Mouse (Mus musculus) embryonic facial prominence, embryonic 11.5 days (tissue): ENCODE data around the gene Kcnc1. TPM values are rescaled to one million over a fixed set of nuclear protein-coding genes. Genes with fewer than 3 reads are reported as not detected.
A peak's percentile ranks its signal among the peaks of the same experiment; 100 is the strongest.

Source experiments
- ATAC-seq: fragments of 200-750 bp; cut with Nextera tagmentation; replicated peaks from 2 replicates; pipeline ENCODE4 v1.8.0; 2017; ENCODE audit warnings: low read depth; ENCODE audit not compliant: insufficient number of reproducible peaks, low FRiP score, low TSS enrichment
- DNase-seq: peaks from one replicate; pipeline ENCODE4 v3.0.0-alpha.2; 2015; ENCODE audit warnings: low spot score
- H3K27ac ChIP-seq: fragments of 300-500 bp; sonication (generic); replicated peaks from 2 replicates; pipeline ENCODE4 v1.5.1; 2014; ENCODE audit warnings: mild to moderate bottlenecking, low read depth, low read length, control low read depth
- H3K27me3 ChIP-seq: fragments of 300-500 bp; sonication (generic); 2 replicates; pipeline ENCODE4 v1.6.1; 2014; ENCODE audit warnings: mild to moderate bottlenecking, low read length, moderate library complexity, mixed read lengths; ENCODE audit not compliant: control insufficient read depth, insufficient read depth
- H3K36me3 ChIP-seq: fragments of 300-500 bp; sonication (generic); replicated peaks from 2 replicates; pipeline ENCODE4 v1.6.1; 2014; ENCODE audit warnings: low read depth, mild to moderate bottlenecking, low read length, moderate library complexity, mixed read lengths; ENCODE audit not compliant: control insufficient read depth, insufficient read depth
- H3K4me1 ChIP-seq: fragments of 300-500 bp; sonication (generic); 2 replicates; pipeline ENCODE4 v1.6.1; 2014; ENCODE audit warnings: low read length, mixed read lengths; ENCODE audit not compliant: control insufficient read depth, insufficient read depth
- H3K4me2 ChIP-seq: fragments of 300-500 bp; sonication (generic); 2 replicates; pipeline ENCODE4 v1.6.1; 2014; ENCODE audit warnings: low read depth, mild to moderate bottlenecking, control low read depth, low read length, moderate library complexity
- H3K4me3 ChIP-seq: fragments of 300-500 bp; sonication (generic); 2 replicates; pipeline ENCODE4 v1.5.1; 2014; ENCODE audit warnings: low read depth, low read length, control low read depth
- H3K9ac ChIP-seq: fragments of 300-500 bp; sonication (generic); replicated peaks from 2 replicates; pipeline ENCODE4 v1.6.1; 2014; ENCODE audit warnings: mild to moderate bottlenecking, control low read depth, low read length
- H3K9me3 ChIP-seq: fragments of 300-500 bp; sonication (generic); replicated peaks from 2 replicates; pipeline ENCODE4 v1.6.1; 2016; ENCODE audit warnings: mild to moderate bottlenecking, low read length, inconsistent platforms, mixed read lengths; ENCODE audit not compliant: control insufficient read depth
- WGBS: fragments of 180-500 bp; shearing (Covaris S2); extraction: QIAGEN DNeasy Blood & Tissue Kit; methylation state at CpG from one replicate; pipeline ENCODE4 v1.1.7; 2014; 5-methylcytosine and 5-hydroxymethylcytosine counted together
- polyA plus RNA-seq: library from polyadenylated mRNA; unstranded; fragments of >200 nt; fragmentation: Nextera tagmentation; extraction: Ambion mirVana; gene quantifications from 2 replicates; pipeline ENCODE4 v1.2.1, GENCODE M21; 2014

Gene Kcnc1
- 0.55 and 1.3 TPM in 2 replicates for polyA plus RNA-seq

DNA sequence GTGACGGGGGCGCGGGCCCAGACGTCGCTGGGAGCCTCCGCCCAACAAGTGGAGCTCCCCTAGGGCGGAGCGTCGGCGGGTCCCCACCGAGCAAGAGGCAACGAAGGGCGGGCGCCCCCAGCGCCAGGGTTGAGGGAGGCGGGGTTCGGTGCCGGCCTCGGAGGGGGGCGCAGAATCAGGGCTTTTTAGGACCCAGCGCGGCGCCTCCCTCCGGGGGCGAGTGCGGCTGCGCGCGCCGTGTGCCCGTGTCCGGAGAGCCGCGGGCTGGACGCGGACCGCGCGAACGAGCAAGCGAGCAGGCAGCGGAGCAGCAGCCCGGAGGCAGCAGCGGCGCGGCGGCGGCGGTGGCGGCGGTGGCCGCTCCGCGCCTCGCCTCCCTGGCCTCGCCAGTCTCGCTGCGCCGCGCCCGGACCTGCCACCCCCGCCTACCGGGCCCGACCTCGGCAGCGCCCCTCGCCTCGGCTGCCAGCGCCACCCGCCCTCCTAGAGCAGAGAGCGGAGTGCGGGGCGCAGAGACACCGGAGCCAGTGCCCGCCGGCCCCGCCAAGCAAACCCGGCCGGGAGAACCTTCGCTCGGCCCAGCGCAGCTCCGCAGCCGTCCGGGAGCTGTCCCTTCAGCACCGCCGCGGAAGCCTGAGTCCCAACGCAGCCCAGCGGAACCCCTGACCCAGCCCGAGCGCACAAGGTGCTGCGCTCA lies at the start of gene Kcnc1:
Kcnc1 (plus strand) TSS at position 267 of the 697 bp plus-strand sequence.
- Histone ChIP-seq H3K4me3 (peak within 1 kb of the TSS; percentile 45), H3K9me3 (no peaks in the 10 kb centered on the region), H3K4me2 (peak within 1 kb of the TSS; percentile 94), H3K27me3 (peaks cover 50% of the 10 kb centered on the region), H3K9ac (peak within 1 kb of the TSS; percentile 32; the same call in 1 of the 2 replicates), H3K4me1 (peaks cover 3% of the 10 kb centered on the region; the same call in 1 of the 2 replicates), H3K27ac (no peak within 1 kb of the TSS), H3K36me3 (no peaks in the 10 kb centered on the region)
- peak; percentile 68 for ATAC-seq
- under 1% methylated on average over 44 of the region's 93 CpGs for WGBS
- peak; percentile 90 for DNase-seq

DNA sequence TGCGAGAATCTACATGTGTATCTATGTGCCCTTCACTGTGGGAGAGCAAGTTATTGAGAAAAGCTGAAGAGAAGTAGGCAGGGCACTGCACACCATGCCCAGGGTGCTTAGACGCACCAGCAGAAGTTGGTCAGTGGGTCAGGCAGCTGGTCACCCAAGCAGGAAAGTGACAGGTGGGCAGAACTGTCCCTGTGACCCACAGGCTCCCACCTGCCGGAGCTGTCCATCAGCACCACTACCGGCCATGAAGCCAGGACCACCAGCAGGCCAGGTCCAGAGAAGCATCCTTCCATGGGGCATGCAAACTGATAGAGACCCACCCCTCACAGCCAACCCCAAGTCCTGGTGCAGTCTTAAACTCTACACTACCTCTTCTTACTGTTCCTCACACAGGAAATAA lies 48.6 kb upstream of the Kcnc1 start:
- H3K4me3 ChIP-seq: no peak overlapping the region
- no peak overlapping the region for H3K27ac ChIP-seq
- ATAC-seq: no peak

DNA sequence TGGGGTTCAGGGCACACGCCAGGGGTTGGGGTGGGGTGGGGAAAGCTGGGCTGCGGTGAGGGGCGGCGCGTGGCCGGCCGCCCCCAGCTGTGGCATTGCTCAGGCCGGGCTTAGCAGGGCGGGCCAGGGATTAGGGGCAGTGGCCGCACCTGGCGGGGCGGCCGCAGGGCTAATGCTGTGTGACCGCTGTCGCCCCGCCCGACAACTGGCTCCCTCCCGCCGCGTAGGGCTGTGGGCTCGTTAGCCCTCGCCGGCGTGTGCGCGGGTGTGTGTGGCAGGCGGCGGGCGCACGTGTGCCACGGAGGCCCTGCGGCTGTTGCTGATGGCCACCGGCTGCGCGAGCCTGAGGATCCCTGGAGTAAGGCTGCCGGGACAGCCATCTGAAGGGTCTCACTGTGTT lies 47.5 kb upstream of the Kcnc1 start:
- no peak overlapping the region for H3K4me3 ChIP-seq
- peak overlapping the region; percentile 17; the same call in 1 of the 2 replicates for H3K4me2 ChIP-seq
- ATAC-seq (no peak; the same call in 1 of the 2 replicates), DNase-seq (no peak)
- H3K9me3 ChIP-seq: no peaks in the 10 kb centered on the region
- H3K27ac ChIP-seq: no peak overlapping the region
- no peaks in the 10 kb centered on the region for H3K4me1 ChIP-seq
- peaks cover 27% of the 10 kb centered on the region for H3K27me3 ChIP-seq
- under 1% methylated on average over 36 of the region's 36 CpGs for WGBS
- H3K9ac ChIP-seq: no peak overlapping the region
- no peaks in the 10 kb centered on the region for H3K36me3 ChIP-seq

More for the DNA sequence above, 48.6 kb upstream of the Kcnc1 start:
- no peaks in the 10 kb centered on the region for H3K9me3 ChIP-seq
- no peaks in the 10 kb centered on the region for H3K36me3 ChIP-seq
- H3K4me1 ChIP-seq: no peaks in the 10 kb centered on the region
- no peak overlapping the region for H3K9ac ChIP-seq
- H3K27me3 ChIP-seq: peaks cover 27% of the 10 kb centered on the region
- H3K4me2 ChIP-seq: no peak overlapping the region
- WGBS: 65% methylated on average over 4 of the region's 4 CpGs
- DNase-seq: peak; percentile 23

DNA sequence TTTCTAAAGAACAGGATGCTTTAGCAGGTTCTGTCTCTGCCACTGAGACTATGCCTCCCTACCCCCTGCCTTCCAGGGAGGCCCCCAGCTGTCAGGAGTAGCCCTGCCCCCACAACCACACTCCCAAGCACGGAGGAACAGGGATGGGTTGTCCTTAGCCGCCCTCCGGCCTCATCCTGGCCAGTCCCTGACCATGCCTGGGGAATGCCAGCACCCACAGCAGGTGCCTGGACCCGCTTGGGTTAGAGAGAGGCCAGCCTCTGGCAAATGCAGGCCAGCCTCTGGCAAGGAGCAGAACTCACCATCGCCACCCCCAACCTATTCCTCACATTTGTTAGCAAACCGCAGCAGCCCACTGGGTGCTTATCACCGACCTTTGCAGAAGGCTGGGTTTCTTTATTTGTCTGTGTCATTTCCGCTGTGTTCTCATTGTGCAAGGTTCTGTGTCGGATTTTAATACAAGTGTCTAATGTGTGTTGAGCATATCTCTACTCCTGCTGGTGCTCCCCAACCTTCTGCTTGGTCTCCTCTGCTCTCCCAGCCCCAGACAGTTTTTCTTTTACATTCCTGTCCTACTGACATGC lies 46.1 kb upstream of the Kcnc1 start:
- Histone ChIP-seq H3K27me3 (peaks cover 27% of the 10 kb centered on the region), H3K9me3 (no peaks in the 10 kb centered on the region), H3K4me1 (no peaks in the 10 kb centered on the region), H3K36me3 (no peaks in the 10 kb centered on the region), H3K27ac (no peak overlapping the region), H3K4me3 (no peak overlapping the region), H3K4me2 (no peak overlapping the region), H3K9ac (no peak overlapping the region)
- DNase-seq (no peak), ATAC-seq (no peak)
- WGBS: 48% methylated on average over 9 of the region's 9 CpGs

DNA sequence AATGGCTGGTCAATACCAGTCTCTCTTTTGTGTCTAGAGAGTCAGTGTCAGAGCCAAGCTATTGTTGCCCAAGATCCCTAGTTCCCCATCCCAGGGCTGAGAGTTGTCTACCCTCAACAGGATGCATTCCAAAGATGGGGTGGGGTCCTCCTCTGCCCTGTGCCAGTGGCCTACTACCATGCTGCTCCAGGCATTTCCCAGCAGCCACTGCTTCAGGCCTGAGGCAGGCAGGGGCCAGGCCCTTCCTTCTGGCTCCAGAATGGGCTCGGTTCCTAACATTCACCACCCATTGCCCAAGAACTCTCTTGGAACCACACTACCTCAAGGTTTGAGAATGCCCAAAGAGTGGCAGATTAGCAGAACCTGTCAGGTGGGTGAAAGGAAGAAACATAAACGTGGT lies 43.5 kb upstream of the Kcnc1 start:
- Histone ChIP-seq H3K4me2 (no peak overlapping the region), H3K27me3 (peaks cover 25% of the 10 kb centered on the region), H3K4me1 (no peaks in the 10 kb centered on the region), H3K9ac (no peak overlapping the region), H3K36me3 (no peaks in the 10 kb centered on the region), H3K27ac (no peak overlapping the region), H3K9me3 (no peaks in the 10 kb centered on the region), H3K4me3 (no peak overlapping the region)
- ATAC-seq (no peak), DNase-seq (no peak)
- 69% methylated on average over 2 of the region's 2 CpGs for WGBS

DNA sequence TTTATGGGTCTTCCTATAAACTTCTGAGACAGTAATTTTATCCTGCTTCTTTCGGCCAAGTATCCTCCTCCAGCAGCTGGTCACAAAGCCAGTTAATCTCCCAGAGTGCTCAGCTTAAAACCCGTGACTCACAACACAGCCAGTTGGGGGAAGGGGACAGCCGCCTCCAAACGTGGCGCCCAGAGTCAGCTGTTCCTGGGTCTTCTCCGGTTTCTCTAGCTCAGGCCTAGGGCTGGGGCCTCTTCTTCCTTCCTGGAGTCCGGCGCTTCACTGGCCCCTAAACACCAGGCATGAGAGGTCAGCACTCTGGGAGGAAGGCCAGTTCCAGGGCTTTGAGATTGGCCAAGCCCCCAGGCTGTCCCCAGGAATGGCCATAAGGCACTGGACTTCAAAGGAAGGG lies 43.1 kb upstream of the Kcnc1 start:
- Histone ChIP-seq H3K36me3 (no peaks in the 10 kb centered on the region), H3K4me2 (no peak overlapping the region), H3K4me1 (no peaks in the 10 kb centered on the region), H3K4me3 (no peak overlapping the region), H3K27ac (no peak overlapping the region), H3K27me3 (peaks cover 20% of the 10 kb centered on the region), H3K9me3 (no peaks in the 10 kb centered on the region), H3K9ac (no peak overlapping the region)
- WGBS: 48% methylated on average over 8 of the region's 8 CpGs
- DNase-seq (no peak), ATAC-seq (no peak)

DNA sequence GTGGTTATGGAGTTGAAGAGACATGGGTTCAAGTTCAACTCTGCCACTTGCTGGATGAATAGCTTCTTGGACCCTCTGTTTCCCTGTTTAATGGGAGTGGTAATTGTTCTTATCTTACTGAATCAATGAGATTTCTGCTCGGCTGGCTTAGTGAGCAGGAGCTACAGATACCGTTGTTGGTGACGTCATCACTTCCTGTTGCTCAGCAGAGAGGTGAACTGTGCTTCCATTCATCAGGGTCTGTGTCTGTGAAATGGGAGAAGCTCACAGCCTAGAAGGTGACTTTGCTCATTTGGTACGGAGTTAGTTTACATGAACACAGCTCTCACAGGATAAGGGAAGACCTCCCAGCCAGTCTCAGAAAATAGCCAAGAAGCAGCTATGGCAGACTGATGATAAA lies 42.4 kb upstream of the Kcnc1 start:
- no peaks in the 10 kb centered on the region for H3K9me3 ChIP-seq
- peaks cover 14% of the 10 kb centered on the region for H3K27me3 ChIP-seq
- DNase-seq (no peak), ATAC-seq (no peak)
- H3K36me3 ChIP-seq: no peaks in the 10 kb centered on the region
- WGBS: 36% methylated on average over 4 of the region's 4 CpGs
- H3K27ac ChIP-seq: no peak overlapping the region
- no peak overlapping the region for H3K4me3 ChIP-seq
- H3K4me2 ChIP-seq: no peak overlapping the region
- H3K9ac ChIP-seq: no peak overlapping the region
- no peaks in the 10 kb centered on the region for H3K4me1 ChIP-seq

DNA sequence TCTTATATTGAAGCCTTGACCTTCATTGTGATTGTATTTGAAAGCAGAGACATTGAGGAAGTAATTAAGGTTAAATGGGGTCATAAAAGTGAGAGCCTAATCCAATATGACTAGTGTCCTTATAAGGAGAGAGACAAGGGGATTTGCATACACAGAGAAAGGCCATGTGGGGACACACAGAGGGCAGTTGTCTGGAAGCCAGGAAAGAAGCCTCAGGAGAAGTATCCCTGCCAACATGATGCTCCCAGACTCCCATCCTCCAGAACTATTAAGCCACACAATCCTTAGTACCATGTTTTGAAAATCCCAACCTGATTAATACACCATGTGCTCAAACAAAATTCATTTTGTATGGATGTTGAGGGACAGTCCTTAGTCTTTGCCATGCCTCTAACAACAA lies 34.5 kb upstream of the Kcnc1 start:
- DNase-seq (no peak), ATAC-seq (no peak)
- no peak overlapping the region for H3K4me3 ChIP-seq
- no peaks in the 10 kb centered on the region for H3K4me1 ChIP-seq
- no peaks in the 10 kb centered on the region for H3K36me3 ChIP-seq
- no peaks in the 10 kb centered on the region for H3K27me3 ChIP-seq
- no peak overlapping the region for H3K27ac ChIP-seq
- no peak overlapping the region for H3K9ac ChIP-seq
- no peak overlapping the region for H3K4me2 ChIP-seq
- H3K9me3 ChIP-seq: no peaks in the 10 kb centered on the region
